Mouse (Mus musculus) limb, embryonic 15.5 days (tissue): ENCODE data around the gene Nradd. TPM values are rescaled to one million over a fixed set of nuclear protein-coding genes. Genes with fewer than 3 reads are reported as not detected.

Experiments used
- ATAC-seq: fragments of 200-750 bp; cut with Nextera tagmentation; 2 replicates; pipeline ENCODE4 v1.8.0; 2017; ENCODE audit warnings: low read depth, moderate TSS enrichment; ENCODE audit not compliant: insufficient number of reproducible peaks, low FRiP score, low TSS enrichment
- H3K27ac ChIP-seq: fragments of 300-500 bp; sonication (generic); 2 replicates; pipeline ENCODE4 v1.5.1; 2015; ENCODE audit warnings: moderate library complexity, mild to moderate bottlenecking, inconsistent platforms
- H3K27me3 ChIP-seq: fragments of 300-500 bp; sonication (generic); 2 replicates; pipeline ENCODE4 v1.6.1; 2015; ENCODE audit warnings: inconsistent platforms
- H3K36me3 ChIP-seq: fragments of 300-500 bp; sonication (generic); 2 replicates; pipeline ENCODE4 v1.6.1; 2015; ENCODE audit warnings: inconsistent platforms
- H3K4me1 ChIP-seq: fragments of 300-500 bp; sonication (generic); 2 replicates; pipeline ENCODE4 v1.6.1; 2015; ENCODE audit warnings: inconsistent platforms
- H3K4me2 ChIP-seq: fragments of 300-500 bp; sonication (generic); 2 replicates; pipeline ENCODE4 v1.6.1; 2015; ENCODE audit warnings: mild to moderate bottlenecking, inconsistent platforms
- H3K4me3 ChIP-seq: fragments of 300-500 bp; sonication (generic); 2 replicates; pipeline ENCODE4 v1.5.1; 2015; ENCODE audit warnings: mild to moderate bottlenecking, inconsistent platforms
- H3K9ac ChIP-seq: fragments of 300-500 bp; sonication (generic); 2 replicates; pipeline ENCODE4 v1.6.1; 2015; ENCODE audit warnings: inconsistent platforms
- H3K9me3 ChIP-seq: fragments of 300-500 bp; sonication (generic); 2 replicates; pipeline ENCODE4 v1.6.1; 2016; ENCODE audit warnings: inconsistent platforms
- WGBS: fragments of 180-500 bp; shearing (Covaris S2); methylation state at CpG from one replicate; pipeline ENCODE4 v1.1.7; 2015; 5-methylcytosine and 5-hydroxymethylcytosine counted together
- polyA plus RNA-seq: library from polyadenylated mRNA; unstranded; fragments of >200 nt; fragmentation: Nextera tagmentation; extraction: Ambion mirVana; gene quantifications from 2 replicates; pipeline ENCODE4 v1.2.1, GENCODE M21; 2015

The Nradd gene
- polyA plus RNA-seq: 43.5 and 46.4 TPM in 2 replicates

DNA sequence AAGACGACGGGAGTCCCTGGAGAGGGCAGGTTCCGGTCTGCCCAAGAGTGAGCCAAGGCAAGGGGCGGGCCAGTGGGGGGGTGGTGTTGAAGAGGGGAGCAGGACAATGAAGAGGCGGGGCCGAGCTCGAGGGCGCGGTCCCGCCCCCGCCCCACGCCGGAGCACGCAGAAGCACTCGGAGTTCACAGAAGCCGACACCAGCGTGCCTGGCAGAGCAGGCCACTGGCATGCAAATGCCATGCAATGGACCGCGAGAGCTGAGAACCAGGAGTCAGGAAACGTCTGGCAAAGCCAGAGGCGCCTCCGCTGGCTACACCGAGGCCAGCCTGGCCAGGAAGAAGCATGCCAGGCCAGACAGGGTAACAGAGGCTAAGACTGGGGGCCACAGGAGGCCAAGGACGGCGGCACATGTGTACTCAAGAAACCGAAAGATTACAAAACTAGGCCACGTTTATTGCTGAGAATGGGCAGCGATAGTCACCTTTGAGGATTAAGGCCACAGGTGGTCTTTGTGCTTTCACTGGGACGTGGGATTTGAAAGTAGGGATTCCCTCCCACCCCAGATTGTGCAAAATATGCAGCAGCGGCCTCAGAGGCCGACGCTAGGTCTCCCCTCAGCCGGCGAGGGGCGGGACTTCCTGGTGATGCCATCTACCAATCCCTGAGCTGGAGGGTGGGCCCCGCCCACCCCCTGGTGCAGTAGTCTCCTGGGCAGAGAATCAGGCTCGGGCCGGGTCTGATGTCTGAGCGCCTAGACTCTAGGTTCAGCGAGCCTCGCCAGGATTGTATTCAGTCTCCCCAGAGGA lies at the start of gene Nradd:
Gene Nradd, minus strand, starts transcription at position 92 of the 806 bp plus-strand sequence.
- H3K27me3 ChIP-seq: no peaks in the 10 kb centered on the region
- H3K4me2 ChIP-seq: peak within 1 kb of the TSS; percentile 81
- peaks cover 28% of the 10 kb centered on the region for H3K36me3 ChIP-seq
- peak within 1 kb of the TSS; percentile 47 for H3K9ac ChIP-seq
- WGBS: under 1% methylated on average over 41 of the region's 41 CpGs
- no peaks in the 10 kb centered on the region for H3K9me3 ChIP-seq
- ATAC-seq: peak; percentile 88
- peaks cover 38% of the 10 kb centered on the region for H3K4me1 ChIP-seq
- H3K27ac ChIP-seq: peak within 1 kb of the TSS; percentile 87
- H3K4me3 ChIP-seq: peak within 1 kb of the TSS; percentile 45

DNA sequence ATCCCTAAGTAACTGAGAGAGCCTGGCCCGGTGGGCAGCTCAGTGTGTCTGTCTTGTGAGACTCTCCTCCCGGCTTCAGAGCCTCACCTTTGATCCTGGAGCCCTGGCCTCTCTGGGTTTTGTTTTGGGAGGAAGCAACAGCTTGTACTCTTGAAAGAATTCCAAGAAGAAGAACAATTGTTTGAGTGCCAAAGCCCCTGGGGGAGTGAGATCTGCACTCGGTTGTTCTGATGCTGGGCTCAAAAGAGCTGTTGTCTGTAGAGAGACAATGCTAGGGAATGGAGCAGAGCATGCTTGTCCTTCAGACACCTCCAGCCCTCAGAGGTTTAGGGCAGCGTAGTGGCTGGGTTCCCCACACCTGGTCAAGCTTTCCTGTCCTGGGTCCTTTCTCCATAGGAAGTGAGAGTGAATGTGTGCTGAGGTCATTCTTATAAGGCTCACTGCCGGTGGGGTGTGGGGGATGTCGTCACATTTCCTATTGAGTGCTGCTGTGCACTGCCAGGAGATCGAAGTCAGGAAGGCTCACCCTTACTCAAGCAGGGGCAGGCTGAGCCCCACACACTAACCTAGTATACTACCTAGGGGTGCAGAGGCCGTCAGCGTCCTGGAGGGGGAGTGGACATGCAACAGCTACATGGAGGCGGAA lies 49.0 kb upstream of the Nradd start:
- Histone ChIP-seq H3K4me1 (no peaks in the 10 kb centered on the region; the same call in 1 of the 2 replicates), H3K9ac (no peak overlapping the region), H3K36me3 (no peaks in the 10 kb centered on the region), H3K4me3 (no peak overlapping the region), H3K27ac (peak overlapping the region; percentile 55; the same call in 1 of the 2 replicates), H3K9me3 (no peaks in the 10 kb centered on the region), H3K4me2 (no peak overlapping the region), H3K27me3 (no peaks in the 10 kb centered on the region)
- ATAC-seq: no peak
- WGBS: 69% methylated on average over 10 of the region's 10 CpGs

GRCm38 (mm10) chr9:110672462-110673106 lies 48.3 kb upstream of the Nradd start:
- Histone ChIP-seq H3K9ac (no peak overlapping the region), H3K27me3 (no peaks in the 10 kb centered on the region), H3K4me3 (no peak overlapping the region), H3K9me3 (no peaks in the 10 kb centered on the region), H3K27ac (no peak overlapping the region), H3K4me2 (no peak overlapping the region), H3K36me3 (no peaks in the 10 kb centered on the region), H3K4me1 (no peaks in the 10 kb centered on the region; the same call in 1 of the 2 replicates)
- 67% methylated on average over 7 of the region's 7 CpGs for WGBS
- peak; percentile 32; the same call in 1 of the 2 replicates for ATAC-seq

- H3K4me2 ChIP-seq: no peak overlapping the region
- no peaks in the 10 kb centered on the region; the same call in 1 of the 2 replicates for H3K4me1 ChIP-seq
- H3K9ac ChIP-seq: no peak overlapping the region
- no peak overlapping the region for H3K4me3 ChIP-seq
- H3K27ac ChIP-seq: no peak overlapping the region
- 86% methylated on average over 5 of the region's 5 CpGs for WGBS
- ATAC-seq: no peak
- no peaks in the 10 kb centered on the region for H3K9me3 ChIP-seq
- H3K36me3 ChIP-seq: no peaks in the 10 kb centered on the region
- no peaks in the 10 kb centered on the region for H3K27me3 ChIP-seq
These were observed 45.5 kb upstream of the Nradd start for GRCm38 (mm10) chr9:110669785-110670184.

GRCm38 (mm10) chr9:110668601-110669293 lies 44.5 kb upstream of the Nradd start:
- ATAC-seq: no peak
- WGBS: 92% methylated on average over 6 of the region's 6 CpGs
- no peak overlapping the region for H3K9ac ChIP-seq
- H3K4me1 ChIP-seq: no peaks in the 10 kb centered on the region; the same call in 1 of the 2 replicates
- H3K4me3 ChIP-seq: no peak overlapping the region
- H3K27ac ChIP-seq: no peak overlapping the region
- H3K36me3 ChIP-seq: no peaks in the 10 kb centered on the region
- H3K9me3 ChIP-seq: no peaks in the 10 kb centered on the region
- no peak overlapping the region for H3K4me2 ChIP-seq
- no peaks in the 10 kb centered on the region for H3K27me3 ChIP-seq

GRCm38 (mm10) chr9:110667219-110667836 lies 43.1 kb upstream of the Nradd start:
- H3K27ac ChIP-seq: no peak overlapping the region

GRCm38 (mm10) chr9:110666374-110666773 lies 42.1 kb upstream of the Nradd start:
- H3K27me3 ChIP-seq: no peaks in the 10 kb centered on the region
- H3K4me2 ChIP-seq: no peak overlapping the region
- 52% methylated on average over 8 of the region's 8 CpGs for WGBS
- no peaks in the 10 kb centered on the region for H3K36me3 ChIP-seq
- ATAC-seq: no peak
- H3K4me1 ChIP-seq: no peaks in the 10 kb centered on the region; the same call in 1 of the 2 replicates
- no peaks in the 10 kb centered on the region for H3K9me3 ChIP-seq
- H3K9ac ChIP-seq: no peak overlapping the region
- H3K27ac ChIP-seq: no peak overlapping the region
- H3K4me3 ChIP-seq: no peak overlapping the region

More at GRCm38 (mm10) chr9:110667219-110667836, 43.1 kb upstream of the Nradd start:
- H3K4me1 ChIP-seq: no peaks in the 10 kb centered on the region; the same call in 1 of the 2 replicates
- 47% methylated on average over 4 of the region's 4 CpGs for WGBS
- H3K36me3 ChIP-seq: no peaks in the 10 kb centered on the region
- no peak overlapping the region for H3K9ac ChIP-seq
- no peaks in the 10 kb centered on the region for H3K27me3 ChIP-seq
- H3K4me2 ChIP-seq: no peak overlapping the region
- no peak overlapping the region for H3K4me3 ChIP-seq
- H3K9me3 ChIP-seq: no peaks in the 10 kb centered on the region
- no peak for ATAC-seq

GRCm38 (mm10) chr9:110665912-110666311 lies 41.7 kb upstream of the Nradd start:
- ATAC-seq: no peak
- Histone ChIP-seq H3K36me3 (no peaks in the 10 kb centered on the region), H3K9ac (no peak overlapping the region), H3K4me3 (no peak overlapping the region), H3K27me3 (no peaks in the 10 kb centered on the region), H3K27ac (no peak overlapping the region), H3K4me1 (no peaks in the 10 kb centered on the region), H3K4me2 (no peak overlapping the region), H3K9me3 (no peaks in the 10 kb centered on the region)
- WGBS: 18% methylated on average over 4 of the region's 4 CpGs

DNA sequence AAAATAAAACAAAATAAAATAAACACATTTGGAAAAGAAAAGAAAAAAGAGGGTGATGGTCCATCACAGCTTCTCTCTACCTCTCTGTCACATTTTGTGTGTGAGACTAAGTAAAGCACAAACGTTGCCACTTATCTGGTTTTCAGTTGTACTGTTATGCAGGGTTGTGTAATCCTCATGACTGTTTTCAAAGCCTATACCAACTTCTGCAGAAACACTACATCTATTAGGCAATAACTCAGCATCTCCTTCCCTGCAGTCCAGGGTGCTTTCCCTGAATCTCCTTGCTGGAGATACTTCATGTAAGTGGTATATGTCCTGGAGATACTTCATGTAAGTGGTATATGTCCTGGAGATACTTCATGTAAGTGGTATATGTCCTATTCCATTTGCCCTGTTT lies 38.6 kb upstream of the Nradd start:
- ATAC-seq: no peak
- H3K4me1 ChIP-seq: peaks cover 2% of the 10 kb centered on the region
- H3K4me3 ChIP-seq: no peak overlapping the region
- H3K27ac ChIP-seq: no peak overlapping the region
- WGBS: 89% methylated on average over 1 of the region's 1 CpGs
- no peaks in the 10 kb centered on the region for H3K27me3 ChIP-seq
- 0 out of 2 replicates have a peak, but pooled peaks cover 8% of the 10 kb centered on the region for H3K36me3 ChIP-seq
- no peak overlapping the region for H3K9ac ChIP-seq
- H3K4me2 ChIP-seq: no peak overlapping the region
- H3K9me3 ChIP-seq: no peaks in the 10 kb centered on the region

GRCm38 (mm10) chr9:110660856-110661612 lies 36.8 kb upstream of the Nradd start:
- ATAC-seq: no peak
- Histone ChIP-seq H3K9me3 (no peaks in the 10 kb centered on the region), H3K4me1 (peaks cover 6% of the 10 kb centered on the region), H3K27me3 (no peaks in the 10 kb centered on the region), H3K4me2 (no peak overlapping the region), H3K9ac (no peak overlapping the region), H3K4me3 (no peak overlapping the region), H3K27ac (no peak overlapping the region), H3K36me3 (0 out of 2 replicates have a peak, but pooled peaks cover 8% of the 10 kb centered on the region)
- 71% methylated on average over 7 of the region's 7 CpGs for WGBS
